Mouse (Mus musculus) heart, embryonic 15.5 days (tissue): ENCODE results near the gene Mbd3l2. TPM values are rescaled to one million over a fixed set of nuclear protein-coding genes. Genes with fewer than 3 reads are reported as not detected.

Source experiments
- microRNA-seq: library from miRNA; unstranded; fragments of <30 nt; microRNA quantifications from one replicate; pipeline ENCODE4, GENCODE M21; 2016
- polyA plus RNA-seq: library from polyadenylated mRNA; unstranded; fragments of >200 nt; fragmentation: Nextera tagmentation; extraction: Ambion mirVana; gene quantifications from 2 replicates; pipeline ENCODE4 v1.2.1, GENCODE M21; 2015

Mbd3l2 gene
- polyA plus RNA-seq, 1 experiment from 2014 or later = not detected

Small RNA genes within 50 kb of the gene (microRNA-seq; reads per million reads assigned to microRNA genes)
- not detected for gene Gm22854

Other genes with a start within 250 kb of the Mbd3l2 start
- 74.6 and 75.4 TPM in 2 replicates for gene Chordc1, start 138.5 kb upstream of the Mbd3l2 start, polyA plus RNA-seq
- gene Naalad2, start 27.7 kb upstream of the Mbd3l2 start, polyA plus RNA-seq = 4.9 and 5.7 TPM in 2 replicates
- gene Ubtfl1, start 26.2 kb upstream of the Mbd3l2 start, polyA plus RNA-seq = not detected in 2 replicates
- 2.6 and 3.4 TPM in 2 replicates for gene Zfp558, start 47.6 kb downstream of the Mbd3l2 start, polyA plus RNA-seq
- not detected in 2 replicates for gene Mbd3l1, start 47.7 kb downstream of the Mbd3l2 start, polyA plus RNA-seq
- 1.1 and 1.8 TPM in 2 replicates for gene Muc16, start 243.9 kb downstream of the Mbd3l2 start, polyA plus RNA-seq